In genomic region chr15:7443396-7444315, GRCm38 (mm10) we compare ENCODE assay signal across 8 mouse cellular contexts. TPM values are rescaled to one million over a fixed set of nuclear protein-coding genes. Genes with fewer than 3 reads are reported as not detected.
A peak's percentile ranks its signal among the peaks of the same experiment; 100 is the strongest.
DNase-seq lines count a peak whose midpoint lies in the region; ATAC-seq and TF ChIP-seq lines count a peak whose summit lies in the region.

No protein-coding gene starts in this region.

- no peak for TF ChIP-seq EP300 in CH12.LX (IDR thresholded peaks at IDR 0.05; ENCODE audit: low read length)

- peak; percentile 86 for DNase-seq in kidney, postnatal 0 days (ENCODE audit: low spot score)
- no peak for DNase-seq in kidney, adult 8-10 months
- DNase-seq in CH12.LX (ENCODE audit: extremely low read depth) (peak; percentile 40), R1 (ENCODE audit: low read depth, low spot score) (peak; percentile 47)
- DNase-seq in left cerebral cortex, postnatal 25 days (ENCODE audit: low spot score in 2 of 2): peak; percentile 23 to 43
- DNase-seq in adrenal gland, adult 8-10 months: no peak
- DNase-seq in thymus, postnatal 4 days: no peak

- intact Hi-C loops in left cerebral cortex, postnatal 25 days (cut with DNase I): loop anchor here (2.0 to 10.0 kb wide), 4 partner anchors 156 to 599 kb away; no protein-coding TSS in a partner anchor

- H3K4me3 ChIP-seq in kidney, postnatal 0 days (replicated peaks; ENCODE audit: low read depth, low read length): no peak overlapping the region
- H3K4me3 ChIP-seq in CH12.LX (replicated peaks in 1 of 3; ENCODE audit: low read depth in 2 of 3, low read length in 2 of 3, poor library complexity in 1 of 3): no peak overlapping the region

- no peaks in the 10 kb centered on the region for H3K9me3 ChIP-seq in kidney, postnatal 0 days (replicated peaks; ENCODE audit: low read length)
- H3K9me3 ChIP-seq in CH12.LX (replicated peaks; ENCODE audit: low read length): no peaks in the 10 kb centered on the region

- dilution Hi-C loops in CH12.LX (cut with MboI; ENCODE audit: extremely low pct_ligation_motif_present, extremely low pct_unique_long_range_greater_than_20kb, low sequenced_read_pairs): no loop called here

- H3K27me3 ChIP-seq in kidney, postnatal 0 days (ENCODE audit: insufficient read depth, low read length): no peaks in the 10 kb centered on the region
- peaks cover 4% of the 10 kb centered on the region for H3K27me3 ChIP-seq in CH12.LX (replicated peaks)

- no peaks in the 10 kb centered on the region for H3K36me3 ChIP-seq in kidney, postnatal 0 days (ENCODE audit: insufficient read depth, low read length)
- H3K36me3 ChIP-seq in CH12.LX (replicated peaks in 1 of 2; ENCODE audit: control insufficient read depth in 1 of 2, insufficient read depth in 1 of 2, low read length in 1 of 2): no peaks in the 10 kb centered on the region

- H3K4me2 ChIP-seq in kidney, postnatal 0 days (ENCODE audit: low read length): no peak overlapping the region
- H3K4me2 ChIP-seq in CH12.LX (ENCODE audit: insufficient read depth, low read depth, poor library complexity, severe bottlenecking): no peak overlapping the region

- H3K9ac ChIP-seq in kidney, postnatal 0 days (ENCODE audit: low read depth, low read length): no peak overlapping the region
- no peak overlapping the region for H3K9ac ChIP-seq in CH12.LX (ENCODE audit: insufficient read depth, low read depth)

- H3K27ac ChIP-seq in kidney, postnatal 0 days: no peak overlapping the region
- no peak overlapping the region for H3K27ac ChIP-seq in CH12.LX (ENCODE audit: insufficient read depth, low read depth)

- no peaks in the 10 kb centered on the region for H3K4me1 ChIP-seq in kidney, postnatal 0 days (replicated peaks; ENCODE audit: insufficient read depth, low read length)
- H3K4me1 ChIP-seq in CH12.LX (ENCODE audit: control insufficient read depth in 1 of 2, insufficient read depth in 2 of 2): no peaks in the 10 kb centered on the region

- 63% methylated on average over 17 of the region's 17 CpGs for WGBS in kidney, postnatal 0 days

- peak; percentile 63 for TF ChIP-seq RAD21 in CH12.LX (IDR thresholded peaks at IDR 0.05; ENCODE audit: low read depth, low read length)

- in situ Hi-C loops in CH12.LX (cut with MboI; ENCODE audit: low pct_ligation_motif_present, low pct_unique_long_range_greater_than_20kb, low sequenced_read_pairs): no loop called here

- no peak for ATAC-seq in kidney, postnatal 0 days (replicated peaks; ENCODE audit: low FRiP score, low read depth)
- ATAC-seq in granulocyte monocyte progenitor cell, adult 5-6 weeks (replicated peaks; ENCODE audit: poor library complexity, severe bottlenecking): no peak

- TF ChIP-seq POLR2A in CH12.LX (IDR thresholded peaks at IDR 0.05; ENCODE audit: low read depth, low read length): no peak

- peak; percentile 74 for TF ChIP-seq CTCF in kidney, postnatal 0 days (IDR thresholded peaks at IDR 0.05; ENCODE audit: low read depth)
- peak in 1 of 2 experiments; percentile 66; a peak in 2 of 4 replicates for TF ChIP-seq CTCF in CH12.LX (conservative IDR thresholded peaks at IDR 0.05 in 1 of 2, IDR thresholded peaks at IDR 0.05 in 1 of 2; ENCODE audit: low read depth in 2 of 2, low read length in 2 of 2)

- H3K79me2 ChIP-seq in CH12.LX (replicated peaks; ENCODE audit: control insufficient read depth, extremely low read depth, insufficient read depth, poor library complexity, severe bottlenecking): no peaks in the 10 kb centered on the region

TF ChIP-seq in CH12.LX, 34 proteins besides CTCF, POLR2A, EP300 and RAD21:
- TF ChIP-seq GABPA (IDR thresholded peaks at IDR 0.05; ENCODE audit: insufficient replicate concordance, low read depth, low read length): no peak
- no peak for TF ChIP-seq PAX5 (IDR thresholded peaks at IDR 0.05; ENCODE audit: low read length)
- no peak for TF ChIP-seq HCFC1 (IDR thresholded peaks at IDR 0.05; ENCODE audit: low read depth, low read length)
- no peak for TF ChIP-seq NELFE (IDR thresholded peaks at IDR 0.05; ENCODE audit: low read depth, low read length)
- TF ChIP-seq IRF4 (IDR thresholded peaks at IDR 0.05; ENCODE audit: low read depth, low read length): no peak
- TF ChIP-seq SMC3 (IDR thresholded peaks at IDR 0.05; ENCODE audit: low read depth, low read length): peak; percentile 45
- peak; percentile 70 for TF ChIP-seq ZNF384 (IDR thresholded peaks at IDR 0.05; ENCODE audit: low read depth, low read length)
- TF ChIP-seq ZMIZ1 (IDR thresholded peaks at IDR 0.05; ENCODE audit: low read depth, low read length): no peak
- TF ChIP-seq BHLHE40 (IDR thresholded peaks at IDR 0.05; ENCODE audit: low read depth, low read length): no peak
TF ChIP-seq in CH12.LX: peak in this region for 2.

RNA-seq across cellular contexts. Expression of gene Egflam, which starts 45.5 kb away (rescaled TPM):
- 14.3 and 15.0 TPM in 2 replicates for polyA plus RNA-seq in kidney, postnatal 0 days (2015; fragmentation: Nextera tagmentation; extraction: Ambion mirVana)
- total RNA-seq in CH12.LX (2012; rRNA removed): not detected in 2 replicates
- total RNA-seq in CH12.LX (2014; rRNA removed): not detected in 2 replicates
- polyA plus RNA-seq in CH12.LX (2012; ENCODE audit: insufficient read length, low read depth): not detected in 2 replicates
- 1 to 10 TPM; 3.5 to 3.8 TPM for total RNA-seq in left cerebral cortex, postnatal 25 days (2021)
- not detected in 2 replicates for total RNA-seq in granulocyte monocyte progenitor cell, adult 5-6 weeks (2014; fragmentation: Nextera tagmentation)
- total RNA-seq in granulocyte monocyte progenitor cell, adult 5-6 weeks (2017): not detected in 2 replicates
- 10 to 100 TPM in 1 of 4 experiments, 1 to 10 TPM in 3; 5.1 to 11.8 (median 7.6) TPM for total RNA-seq in adrenal gland, adult 8-10 months (2022)

Comparison
In these comparisons a context has a peak if more than half of its experiments do, and no peak if none do; other contexts are left out.
1. DNase-seq: peak in kidney, postnatal 0 days (single experiment), CH12.LX (single experiment), R1 (single experiment) and left cerebral cortex, postnatal 25 days (2 of 2); none in kidney, adult 8-10 months (0 of 2), adrenal gland, adult 8-10 months (single experiment) and thymus, postnatal 4 days (single experiment).
2. RNA of gene Egflam, which starts 45.5 kb away (total RNA-seq): 5.1 to 11.8 TPM in adrenal gland, adult 8-10 months and 3.5 to 3.8 TPM in left cerebral cortex, postnatal 25 days; not detected in CH12.LX and not detected in granulocyte monocyte progenitor cell, adult 5-6 weeks; every median in the first group is over 4 times any median in the second.